Mouse (Mus musculus) right cerebral cortex, adult 2 months (tissue): ENCODE measurements around the gene Ctnnd2.
A peak's percentile ranks its signal among the peaks of the same experiment; 100 is the strongest.

Experiments
- DNase-seq, 2 experiments: peaks; one replicate each; pipeline ENCODE4 v3.0.0; 2021 to 2022; ENCODE audit warnings: low spot score in 2 of 2

Ctnnd2 gene

DNA sequence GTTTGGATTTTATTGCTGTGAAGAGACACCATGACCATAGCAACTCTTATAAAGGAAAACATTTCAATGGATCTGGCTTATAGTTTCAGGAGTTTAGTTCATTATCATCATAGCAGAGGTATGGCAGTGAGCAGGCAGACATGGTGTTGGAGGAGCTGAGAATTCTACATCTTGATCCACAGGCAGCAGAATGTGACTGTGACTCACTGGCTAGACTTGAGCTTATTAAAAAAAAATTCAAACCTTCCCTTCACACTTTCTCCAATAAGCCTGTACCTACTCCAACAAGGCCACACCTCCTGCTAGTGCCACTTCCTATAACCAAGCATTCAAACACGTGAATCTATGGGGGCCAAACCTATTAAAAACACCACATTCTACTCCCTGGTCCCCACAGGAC lies 703.1 kb downstream of the Ctnnd2 start:
- no peak for DNase-seq

- no peak for DNase-seq
Measured at GRCm38 (mm10) chr15:30884692-30885334, 712.4 kb downstream of the Ctnnd2 start.

DNA sequence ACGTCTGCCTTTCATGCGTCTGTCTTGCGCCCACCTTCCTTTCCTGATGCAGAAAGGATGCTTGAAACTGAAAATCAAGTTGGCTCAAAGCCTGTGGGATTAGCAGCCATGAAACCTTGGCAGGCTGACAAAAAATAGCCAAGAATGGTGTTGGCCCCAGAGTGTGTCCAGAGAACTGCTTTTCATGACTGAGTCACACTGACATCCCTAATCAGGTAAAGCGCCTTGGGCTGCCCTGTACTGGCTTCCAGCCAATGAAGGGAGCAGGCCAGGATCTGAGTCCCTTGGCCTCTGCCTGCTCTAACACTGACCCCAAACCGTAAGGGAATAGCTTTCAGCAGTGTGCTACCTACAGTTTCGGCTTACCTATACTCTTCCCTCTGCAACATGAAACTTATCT lies 713.0 kb downstream of the Ctnnd2 start:
- DNase-seq: no peak

- DNase-seq: peak; percentile 70 to 75
Measured at GRCm38 (mm10) chr15:30887559-30887958, 715.2 kb downstream of the Ctnnd2 start.

GRCm38 (mm10) chr15:30891986-30892385 lies 719.6 kb downstream of the Ctnnd2 start:
- DNase-seq: no peak

DNA sequence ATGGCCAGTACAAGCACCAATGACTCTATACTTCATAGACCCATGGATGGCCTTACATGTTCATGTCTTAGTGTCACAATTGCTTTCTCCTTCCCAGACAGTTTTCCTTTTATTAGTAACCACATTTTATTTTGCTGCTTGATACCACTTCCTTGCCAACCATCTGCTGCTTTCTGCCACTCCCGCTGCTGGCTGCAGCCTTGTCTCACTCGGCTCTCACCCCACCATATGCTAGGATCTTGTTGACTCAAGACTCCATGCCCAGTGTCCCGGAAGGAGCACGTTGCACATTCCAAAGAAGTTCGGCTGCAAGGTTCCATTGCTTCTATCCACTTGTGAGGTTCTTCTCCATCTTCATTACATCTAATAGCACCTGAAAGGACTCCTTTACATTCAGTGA lies 722.7 kb downstream of the Ctnnd2 start:
- DNase-seq: no peak

- peak in 1 of 2 experiments; percentile 58 for DNase-seq
Measured at GRCm38 (mm10) chr15:30897342-30897741, 724.9 kb downstream of the Ctnnd2 start.

DNA sequence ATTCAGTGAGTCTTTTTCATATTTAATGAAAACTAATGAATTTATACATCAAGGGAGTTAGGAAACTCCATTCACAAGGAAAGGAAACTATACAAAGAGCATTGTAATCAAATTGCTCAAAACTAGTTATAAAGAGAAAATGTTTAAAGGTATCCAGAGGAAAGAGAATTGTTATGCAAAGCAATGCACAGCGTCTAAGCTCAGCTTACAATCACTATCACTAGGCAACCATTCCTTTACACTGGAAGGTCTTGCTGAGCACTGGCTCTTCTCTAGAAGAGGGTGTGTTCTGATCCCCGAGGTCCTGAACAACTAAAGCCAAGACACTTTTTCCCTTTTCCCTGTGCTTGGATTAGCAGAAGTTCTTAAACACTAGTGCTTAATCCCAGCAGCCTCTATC lies 735.6 kb downstream of the Ctnnd2 start:
- DNase-seq: no peak

GRCm38 (mm10) chr15:30913360-30913759 lies 741.0 kb downstream of the Ctnnd2 start:
- no peak for DNase-seq

DNA sequence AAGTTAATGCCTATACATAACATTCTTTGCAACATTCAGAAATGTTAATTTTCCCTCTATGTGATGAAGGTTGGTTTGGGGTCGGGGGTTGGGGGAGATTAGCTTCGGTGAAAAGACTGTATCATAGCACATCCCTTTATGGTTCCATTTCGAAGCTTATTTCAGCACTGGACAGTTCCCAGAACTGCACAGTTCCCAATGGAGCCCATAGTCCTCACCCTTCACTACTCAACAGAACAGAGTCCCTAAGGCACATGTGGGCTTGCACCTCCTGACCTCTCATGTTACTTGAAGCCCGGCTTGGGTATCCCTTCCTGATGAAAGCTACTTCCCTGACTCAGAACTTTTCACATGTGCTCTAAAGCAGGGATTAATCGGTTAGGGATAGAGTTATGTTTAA lies 753.4 kb downstream of the Ctnnd2 start:
- DNase-seq: no peak

DNA sequence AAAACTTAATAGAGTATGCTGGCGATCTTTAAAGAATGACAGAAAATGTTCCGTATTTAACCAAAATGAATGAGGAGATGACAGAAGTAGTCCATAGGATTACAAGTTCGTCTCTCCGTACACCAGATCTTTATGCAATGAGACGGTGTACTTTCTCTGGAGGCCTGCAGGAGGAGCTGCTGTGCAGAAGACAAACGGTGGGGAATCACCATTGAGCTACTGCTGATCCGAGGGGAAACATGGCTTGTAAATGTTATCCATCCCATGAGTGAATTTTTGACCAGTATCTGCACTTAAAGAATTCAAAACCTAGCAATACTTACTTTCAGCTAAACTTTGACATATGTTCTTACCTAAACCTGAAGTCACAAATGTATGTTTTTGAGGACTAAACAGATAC lies 755.2 kb downstream of the Ctnnd2 start:
- DNase-seq: no peak

DNA sequence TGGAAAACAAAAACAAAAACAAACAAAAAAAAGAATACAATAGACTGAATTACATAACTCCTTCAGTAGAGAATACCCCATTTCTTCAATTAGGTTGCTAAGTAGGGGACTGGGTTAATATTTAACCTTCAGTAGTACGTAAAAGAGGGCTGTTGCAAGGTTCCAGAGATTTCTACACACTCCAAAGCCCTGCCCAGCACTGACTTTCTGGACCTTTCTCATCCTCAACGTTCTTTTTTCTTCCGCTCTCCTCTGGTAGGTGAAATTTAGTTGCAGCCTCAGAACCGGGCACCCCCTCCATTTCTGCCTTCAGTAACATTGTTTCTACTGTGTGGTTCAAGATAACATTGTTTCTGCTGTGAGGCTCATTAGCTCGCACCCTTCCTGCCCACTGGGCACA lies 759.5 kb downstream of the Ctnnd2 start:
- no peak for DNase-seq

GRCm38 (mm10) chr15:30945863-30946262 lies 773.5 kb downstream of the Ctnnd2 start:
- DNase-seq: no peak

DNA sequence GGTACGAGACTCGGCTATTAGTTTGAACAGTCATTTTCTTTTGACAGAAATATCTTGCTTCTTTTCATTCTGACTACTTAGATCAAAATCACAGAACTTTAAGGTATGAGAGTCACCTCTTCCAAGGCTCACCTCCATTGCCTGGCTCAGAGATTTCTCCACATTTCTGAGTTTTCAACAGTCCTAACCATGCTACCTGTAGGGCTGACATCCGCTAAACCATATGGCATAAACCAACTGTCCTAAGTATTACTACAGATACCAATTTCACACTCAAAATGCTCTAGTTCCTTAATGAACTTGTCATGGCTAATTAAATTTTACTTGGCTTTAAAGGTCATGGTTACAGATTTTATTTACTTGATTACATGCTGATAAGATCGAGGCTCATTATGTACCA lies 786.1 kb downstream of the Ctnnd2 start:
- DNase-seq: no peak

GRCm38 (mm10) chr15:30962421-30963160 lies 790.2 kb downstream of the Ctnnd2 start:
- no peak for DNase-seq

- DNase-seq: no peak
Measured at GRCm38 (mm10) chr15:30964046-30964445, 791.7 kb downstream of the Ctnnd2 start.

GRCm38 (mm10) chr15:30964865-30965679 lies 792.7 kb downstream of the Ctnnd2 start:
- DNase-seq: no peak

DNA sequence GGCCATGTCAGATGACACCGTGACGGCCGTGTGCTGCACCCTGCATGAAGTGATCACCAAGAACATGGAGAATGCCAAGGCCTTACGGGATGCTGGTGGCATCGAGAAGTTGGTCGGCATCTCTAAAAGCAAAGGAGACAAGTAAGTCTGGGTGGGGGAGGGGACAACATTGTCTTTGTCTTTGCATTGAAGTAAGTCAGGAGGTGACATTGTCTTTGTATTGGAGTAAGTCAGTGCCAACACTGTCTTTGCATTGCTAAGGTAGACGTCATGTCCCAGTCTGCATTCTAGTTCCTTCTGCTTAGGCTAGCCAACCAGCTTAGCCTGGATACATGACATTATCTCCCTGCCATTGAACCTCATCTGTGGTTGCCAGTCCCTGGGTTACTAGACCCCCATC lies 794.4 kb downstream of the Ctnnd2 start:
- DNase-seq: no peak

- DNase-seq: no peak
Measured at GRCm38 (mm10) chr15:30974436-30974835, 802.0 kb downstream of the Ctnnd2 start.

DNA sequence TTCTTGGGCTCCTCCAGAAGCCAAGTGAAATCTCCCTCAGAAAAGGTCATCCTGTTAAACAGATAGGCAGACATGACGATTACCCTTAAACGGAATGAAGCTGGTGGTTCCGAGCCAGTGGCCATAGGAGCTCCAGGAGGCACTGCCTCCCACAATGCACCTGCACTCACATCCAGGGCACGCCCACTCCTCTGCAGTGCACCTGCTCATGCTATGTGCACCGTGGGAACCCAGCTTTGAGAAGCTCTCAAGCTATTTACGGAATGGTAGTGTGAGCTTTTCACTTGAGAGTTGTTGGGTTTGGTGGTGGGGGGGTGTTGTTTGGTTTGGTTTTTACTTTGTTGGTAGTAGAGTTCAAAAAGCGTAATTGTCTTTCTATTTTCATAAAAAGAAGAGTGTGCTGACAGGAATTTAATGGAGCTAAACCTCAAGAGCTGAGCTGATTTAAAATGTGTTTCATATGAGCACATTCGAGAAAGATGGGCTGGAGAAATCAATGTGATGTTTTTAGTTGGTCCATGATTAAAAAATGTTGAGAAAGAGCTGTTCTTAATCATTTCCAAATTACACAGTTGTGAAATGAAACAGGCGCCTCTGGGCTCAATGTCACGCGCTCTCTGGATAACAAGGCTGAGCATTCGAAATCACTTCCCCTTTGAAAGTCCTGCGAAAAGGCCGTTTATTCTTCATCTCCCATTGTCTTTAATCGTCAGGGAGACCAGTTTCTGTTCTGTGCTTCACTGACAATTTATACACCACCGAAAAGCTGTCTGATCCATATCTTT lies 802.8 kb downstream of the Ctnnd2 start:
- DNase-seq: peak; percentile 30 to 50

DNA sequence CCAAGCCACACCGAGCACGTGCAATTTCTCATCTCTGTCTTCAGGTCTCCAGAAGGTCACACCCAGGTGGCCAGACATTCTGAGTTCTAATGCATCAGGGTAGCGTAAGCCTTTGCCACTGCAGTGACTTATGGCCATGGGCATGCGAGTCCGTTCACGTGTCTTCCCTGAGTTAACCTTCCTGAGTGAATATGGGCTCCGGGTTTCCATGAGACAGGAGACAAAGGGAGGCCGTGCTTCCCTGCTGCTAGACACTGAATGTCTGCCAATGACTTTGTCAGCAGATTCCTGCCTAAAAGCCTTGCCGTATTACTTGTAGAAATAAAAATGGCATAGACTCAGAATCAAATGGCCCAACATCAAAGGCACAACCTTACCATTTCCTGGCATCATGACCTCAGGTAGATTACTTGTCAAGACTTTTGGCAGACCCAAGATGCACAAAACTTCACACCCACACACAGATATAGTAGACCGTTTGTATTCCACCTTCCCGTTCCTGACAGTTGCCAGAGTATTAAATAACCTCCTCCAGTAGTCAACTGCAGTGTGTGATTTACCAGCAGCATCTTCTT lies 804.9 kb downstream of the Ctnnd2 start:
- DNase-seq: no peak

DNA sequence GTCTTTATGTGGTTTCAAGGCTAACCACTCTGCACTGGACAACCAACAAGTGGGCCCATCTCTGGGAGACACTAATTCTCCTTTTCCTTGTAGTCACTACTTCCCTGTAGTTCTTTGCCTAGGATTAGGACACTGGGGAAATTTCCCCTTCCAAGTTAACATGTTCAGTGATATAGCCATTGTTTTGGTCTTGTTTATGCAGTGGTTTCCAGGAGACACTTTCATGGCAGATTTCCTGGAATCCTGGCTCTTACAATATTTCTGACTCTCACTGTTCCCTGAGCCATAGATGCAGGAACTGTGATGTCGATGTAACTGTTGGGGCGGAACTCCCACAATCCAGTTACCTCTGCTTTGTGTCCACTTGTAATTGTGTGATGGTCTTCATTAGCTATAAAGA lies 814.5 kb downstream of the Ctnnd2 start:
- no peak for DNase-seq
